Mouse (Mus musculus): Measurements from ENCODE around the gene Dab2ip. TPM values are rescaled to one million over a fixed set of nuclear protein-coding genes. Genes with fewer than 3 reads are reported as not detected.
A peak's percentile ranks its signal among the peaks of the same experiment; 100 is the strongest.

Gene Dab2ip
- polyA plus RNA-seq, 1 experiment from 2014 or later, result 46.6 TPM

- Histone ChIP-seq H3K9ac (ENCODE audit: low read length) (no peak overlapping the region), H3K27me3 (ENCODE audit: control insufficient read depth, insufficient read depth, low read length) (no peaks in the 10 kb centered on the region), H3K9me3 (ENCODE audit: control insufficient read depth, low read length) (no peaks in the 10 kb centered on the region), H3K4me2 (ENCODE audit: low read length) (no peak overlapping the region), H3K4me3 (ENCODE audit: control insufficient read depth in 1 of 2, insufficient read depth in 1 of 2, low read depth in 1 of 2, low read length in 2 of 2) (no peak overlapping the region), H3K27ac (replicated peaks in 1 of 2; ENCODE audit: control insufficient read depth in 1 of 2, insufficient read depth in 1 of 2, low read depth in 2 of 2, low read length in 2 of 2) (no peak overlapping the region), H3K4me1 (ENCODE audit: control insufficient read depth in 2 of 2, insufficient read depth in 2 of 2, low read length in 2 of 2) (peaks cover 0 to 2% of the 10 kb centered on the region in 2 experiments; a peak in 1 of 4 replicates), H3K36me3 (ENCODE audit: control insufficient read depth, insufficient read depth, low read length) (no peaks in the 10 kb centered on the region)
- ATAC-seq (ENCODE audit: insufficient number of reproducible peaks, insufficient read depth, low FRiP score, low read depth), result no peak
- 85% methylated on average over 18 of the region's 18 CpGs for WGBS
Observed at GRCm38 (mm10) chr2:35751781-35752505, 193.9 kb downstream of the Dab2ip start.

- ATAC-seq (ENCODE audit: insufficient number of reproducible peaks, insufficient read depth, low FRiP score, low read depth), result no peak
- peaks cover 7% of the 10 kb centered on the region in 2 experiments for H3K4me1 ChIP-seq (ENCODE audit: control insufficient read depth in 2 of 2, insufficient read depth in 2 of 2, low read length in 2 of 2)
- no peak overlapping the region for H3K27ac ChIP-seq (replicated peaks in 1 of 2; ENCODE audit: control insufficient read depth in 1 of 2, insufficient read depth in 1 of 2, low read depth in 2 of 2, low read length in 2 of 2)
- no peak overlapping the region for H3K9ac ChIP-seq (ENCODE audit: low read length)
- H3K27me3 ChIP-seq (ENCODE audit: control insufficient read depth, insufficient read depth, low read length), result no peaks in the 10 kb centered on the region
- H3K4me2 ChIP-seq (ENCODE audit: low read length), result no peak overlapping the region
- 75% methylated on average over 7 of the region's 7 CpGs for WGBS
- no peaks in the 10 kb centered on the region for H3K9me3 ChIP-seq (ENCODE audit: control insufficient read depth, low read length)
- H3K36me3 ChIP-seq (ENCODE audit: control insufficient read depth, insufficient read depth, low read length), result no peaks in the 10 kb centered on the region
- H3K4me3 ChIP-seq (ENCODE audit: control insufficient read depth in 1 of 2, insufficient read depth in 1 of 2, low read depth in 1 of 2, low read length in 2 of 2), result no peak overlapping the region
Observed at GRCm38 (mm10) chr2:35756467-35756866, 198.4 kb downstream of the Dab2ip start.

- H3K27ac ChIP-seq (replicated peaks in 1 of 2; ENCODE audit: control insufficient read depth in 1 of 2, insufficient read depth in 1 of 2, low read depth in 2 of 2, low read length in 2 of 2), result no peak overlapping the region
- no peaks in the 10 kb centered on the region for H3K9me3 ChIP-seq (ENCODE audit: control insufficient read depth, low read length)
- ATAC-seq (ENCODE audit: insufficient number of reproducible peaks, insufficient read depth, low FRiP score, low read depth), result no peak
- no peaks in the 10 kb centered on the region for H3K27me3 ChIP-seq (ENCODE audit: control insufficient read depth, insufficient read depth, low read length)
- H3K4me1 ChIP-seq (ENCODE audit: control insufficient read depth in 2 of 2, insufficient read depth in 2 of 2, low read length in 2 of 2), result peaks cover 7 to 10% of the 10 kb centered on the region in 2 experiments
- H3K9ac ChIP-seq (ENCODE audit: low read length), result 0 out of 2 replicates have a peak overlapping the region, but pooled peaks have one; percentile 14
- H3K36me3 ChIP-seq (ENCODE audit: control insufficient read depth, insufficient read depth, low read length), result no peaks in the 10 kb centered on the region
- no peak overlapping the region for H3K4me3 ChIP-seq (ENCODE audit: control insufficient read depth in 1 of 2, insufficient read depth in 1 of 2, low read depth in 1 of 2, low read length in 2 of 2)
- H3K4me2 ChIP-seq (ENCODE audit: low read length), result no peak overlapping the region
- 31% methylated on average over 8 of the region's 8 CpGs for WGBS
Observed at GRCm38 (mm10) chr2:35760352-35760751, 202.3 kb downstream of the Dab2ip start.

GRCm38 (mm10) chr2:35760867-35761266, 202.8 kb downstream of the Dab2ip start:
- Histone ChIP-seq H3K27ac (replicated peaks in 1 of 2; ENCODE audit: control insufficient read depth in 1 of 2, insufficient read depth in 1 of 2, low read depth in 2 of 2, low read length in 2 of 2) (no peak overlapping the region), H3K4me1 (ENCODE audit: control insufficient read depth in 2 of 2, insufficient read depth in 2 of 2, low read length in 2 of 2) (peaks cover 7 to 10% of the 10 kb centered on the region in 2 experiments), H3K4me3 (ENCODE audit: control insufficient read depth in 1 of 2, insufficient read depth in 1 of 2, low read depth in 1 of 2, low read length in 2 of 2) (no peak overlapping the region), H3K27me3 (ENCODE audit: control insufficient read depth, insufficient read depth, low read length) (no peaks in the 10 kb centered on the region), H3K9me3 (ENCODE audit: control insufficient read depth, low read length) (no peaks in the 10 kb centered on the region), H3K4me2 (ENCODE audit: low read length) (no peak overlapping the region), H3K9ac (ENCODE audit: low read length) (no peak overlapping the region), H3K36me3 (ENCODE audit: control insufficient read depth, insufficient read depth, low read length) (no peaks in the 10 kb centered on the region)
- ATAC-seq (ENCODE audit: insufficient number of reproducible peaks, insufficient read depth, low FRiP score, low read depth), result no peak

- Histone ChIP-seq H3K4me1 (ENCODE audit: control insufficient read depth in 2 of 2, insufficient read depth in 2 of 2, low read length in 2 of 2) (peaks cover 12 to 13% of the 10 kb centered on the region in 2 experiments), H3K4me3 (ENCODE audit: control insufficient read depth in 1 of 2, insufficient read depth in 1 of 2, low read depth in 1 of 2, low read length in 2 of 2) (no peak overlapping the region), H3K9ac (ENCODE audit: low read length) (no peak overlapping the region), H3K9me3 (ENCODE audit: control insufficient read depth, low read length) (no peaks in the 10 kb centered on the region), H3K27me3 (ENCODE audit: control insufficient read depth, insufficient read depth, low read length) (no peaks in the 10 kb centered on the region), H3K36me3 (ENCODE audit: control insufficient read depth, insufficient read depth, low read length) (no peaks in the 10 kb centered on the region), H3K4me2 (ENCODE audit: low read length) (no peak overlapping the region), H3K27ac (replicated peaks in 1 of 2; ENCODE audit: control insufficient read depth in 1 of 2, insufficient read depth in 1 of 2, low read depth in 2 of 2, low read length in 2 of 2) (no peak overlapping the region)
- WGBS, result 92% methylated on average over 5 of the region's 5 CpGs
- no peak for ATAC-seq (ENCODE audit: insufficient number of reproducible peaks, insufficient read depth, low FRiP score, low read depth)
Observed at GRCm38 (mm10) chr2:35761458-35761857, 203.4 kb downstream of the Dab2ip start.

- no peak overlapping the region for H3K4me3 ChIP-seq (ENCODE audit: control insufficient read depth in 1 of 2, insufficient read depth in 1 of 2, low read depth in 1 of 2, low read length in 2 of 2)
- peaks cover 25 to 34% of the 10 kb centered on the region in 2 experiments for H3K4me1 ChIP-seq (ENCODE audit: control insufficient read depth in 2 of 2, insufficient read depth in 2 of 2, low read length in 2 of 2)
- 88% methylated on average over 7 of the region's 7 CpGs for WGBS
- no peaks in the 10 kb centered on the region for H3K9me3 ChIP-seq (ENCODE audit: control insufficient read depth, low read length)
- H3K4me2 ChIP-seq (ENCODE audit: low read length), result no peak overlapping the region
- no peaks in the 10 kb centered on the region for H3K27me3 ChIP-seq (ENCODE audit: control insufficient read depth, insufficient read depth, low read length)
- H3K9ac ChIP-seq (ENCODE audit: low read length), result no peak overlapping the region
- no peak for ATAC-seq (ENCODE audit: insufficient number of reproducible peaks, insufficient read depth, low FRiP score, low read depth)
- no peak overlapping the region for H3K27ac ChIP-seq (replicated peaks in 1 of 2; ENCODE audit: control insufficient read depth in 1 of 2, insufficient read depth in 1 of 2, low read depth in 2 of 2, low read length in 2 of 2)
- no peaks in the 10 kb centered on the region for H3K36me3 ChIP-seq (ENCODE audit: control insufficient read depth, insufficient read depth, low read length)
Observed at GRCm38 (mm10) chr2:35763818-35764217, 205.8 kb downstream of the Dab2ip start.

- ATAC-seq (ENCODE audit: insufficient number of reproducible peaks, insufficient read depth, low FRiP score, low read depth), result no peak
- Histone ChIP-seq H3K36me3 (ENCODE audit: control insufficient read depth, insufficient read depth, low read length) (no peaks in the 10 kb centered on the region), H3K27me3 (ENCODE audit: control insufficient read depth, insufficient read depth, low read length) (no peaks in the 10 kb centered on the region), H3K4me2 (ENCODE audit: low read length) (no peak overlapping the region), H3K4me3 (ENCODE audit: control insufficient read depth in 1 of 2, insufficient read depth in 1 of 2, low read depth in 1 of 2, low read length in 2 of 2) (no peak overlapping the region), H3K27ac (replicated peaks in 1 of 2; ENCODE audit: control insufficient read depth in 1 of 2, insufficient read depth in 1 of 2, low read depth in 2 of 2, low read length in 2 of 2) (no peak overlapping the region), H3K4me1 (ENCODE audit: control insufficient read depth in 2 of 2, insufficient read depth in 2 of 2, low read length in 2 of 2) (peaks cover 30 to 39% of the 10 kb centered on the region in 2 experiments), H3K9ac (ENCODE audit: low read length) (no peak overlapping the region), H3K9me3 (ENCODE audit: control insufficient read depth, low read length) (no peaks in the 10 kb centered on the region)
- 61% methylated on average over 8 of the region's 8 CpGs for WGBS
Observed at GRCm38 (mm10) chr2:35764328-35764727, 206.3 kb downstream of the Dab2ip start.

Measured in heart, embryonic 14.5 days (tissue).